Mouse (Mus musculus) heart, adult 9 months (tissue): ENCODE measurements around the gene Mthfd1l.
"Not testable (repeated sequence)": the region's sequence is repeated elsewhere in the genome, so short reads cannot be mapped to it uniquely, and the experiment has no call there.

ENCODE experiments used
- DNase-seq, 2 experiments: peaks; one replicate each; pipeline ENCODE4 v3.0.0; 2022; ENCODE audit warnings: low spot score in 2 of 2

The Mthfd1l gene

DNA sequence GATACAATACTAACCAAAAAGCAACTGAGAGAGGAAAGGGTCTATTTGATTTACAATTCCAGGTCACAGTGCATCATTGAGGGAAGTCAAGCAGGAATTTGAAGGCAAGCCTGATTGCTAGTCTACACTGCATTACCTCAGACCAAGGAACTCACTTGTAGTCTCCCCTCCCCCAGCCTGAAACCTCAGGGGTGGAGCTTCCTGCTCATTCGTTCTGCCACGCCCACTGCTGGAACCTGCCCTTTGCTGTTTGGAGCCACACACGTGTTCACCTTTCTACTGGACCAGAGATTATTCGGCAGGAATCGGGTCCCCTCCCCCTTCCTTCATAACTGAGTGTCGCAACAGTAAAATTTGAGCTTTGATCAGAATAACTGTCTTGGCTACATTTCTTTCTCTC lies 230.7 kb downstream of the Mthfd1l start:
- not testable (repeated sequence) for DNase-seq

DNA sequence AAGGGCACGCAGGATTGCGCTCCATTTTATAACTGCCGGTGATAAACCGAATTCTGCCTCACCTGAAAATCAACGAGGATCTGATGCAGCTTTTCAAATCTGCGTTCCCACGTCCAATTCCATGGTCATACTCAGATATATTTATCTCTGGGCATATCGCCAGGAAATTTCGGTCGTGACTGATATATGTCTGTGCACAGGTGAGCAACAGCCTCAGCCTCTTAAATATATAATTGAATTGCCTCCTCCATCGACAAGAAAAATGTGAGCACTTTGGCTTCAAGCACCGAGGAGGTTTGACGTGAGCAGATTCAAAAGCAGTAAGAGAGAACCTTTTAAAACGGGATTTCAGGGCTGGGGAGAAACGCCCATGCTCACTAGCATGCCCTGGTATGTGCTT lies 236.1 kb downstream of the Mthfd1l start:
- no peak for DNase-seq

GRCm38 (mm10) chr10:4210313-4211066 lies 237.6 kb downstream of the Mthfd1l start:
- DNase-seq, result no peak

DNA sequence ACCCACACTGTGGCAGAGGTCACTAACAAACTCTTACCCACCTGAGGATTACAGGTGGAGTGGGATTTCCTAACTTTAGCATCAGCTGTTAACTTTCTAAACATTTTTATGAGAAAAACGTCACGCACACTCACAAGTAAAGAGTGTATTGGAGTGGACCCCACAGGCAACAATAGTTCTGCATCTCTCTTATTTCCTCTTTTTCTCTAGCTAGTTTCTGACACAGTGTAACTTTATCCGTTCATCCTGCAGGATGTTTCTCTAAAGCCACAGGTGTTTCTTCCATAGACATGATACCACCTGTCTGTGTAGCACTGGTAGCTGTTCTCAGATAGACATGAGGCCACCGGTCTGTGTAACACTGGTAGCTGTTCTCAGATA lies 238.1 kb downstream of the Mthfd1l start:
- DNase-seq, result no peak
